Mouse (Mus musculus) CD4-positive helper T cell, adult 2 months (primary cell): ENCODE measurements around the gene Pogz.
A peak's percentile ranks its signal among the peaks of the same experiment; 100 is the strongest.

Experiments used
- DNase-seq: peaks from one replicate; pipeline ENCODE4 v3.0.0-alpha.2; 2012; ENCODE audit warnings: low read depth, missing footprints, low spot score

Pogz gene

DNA sequence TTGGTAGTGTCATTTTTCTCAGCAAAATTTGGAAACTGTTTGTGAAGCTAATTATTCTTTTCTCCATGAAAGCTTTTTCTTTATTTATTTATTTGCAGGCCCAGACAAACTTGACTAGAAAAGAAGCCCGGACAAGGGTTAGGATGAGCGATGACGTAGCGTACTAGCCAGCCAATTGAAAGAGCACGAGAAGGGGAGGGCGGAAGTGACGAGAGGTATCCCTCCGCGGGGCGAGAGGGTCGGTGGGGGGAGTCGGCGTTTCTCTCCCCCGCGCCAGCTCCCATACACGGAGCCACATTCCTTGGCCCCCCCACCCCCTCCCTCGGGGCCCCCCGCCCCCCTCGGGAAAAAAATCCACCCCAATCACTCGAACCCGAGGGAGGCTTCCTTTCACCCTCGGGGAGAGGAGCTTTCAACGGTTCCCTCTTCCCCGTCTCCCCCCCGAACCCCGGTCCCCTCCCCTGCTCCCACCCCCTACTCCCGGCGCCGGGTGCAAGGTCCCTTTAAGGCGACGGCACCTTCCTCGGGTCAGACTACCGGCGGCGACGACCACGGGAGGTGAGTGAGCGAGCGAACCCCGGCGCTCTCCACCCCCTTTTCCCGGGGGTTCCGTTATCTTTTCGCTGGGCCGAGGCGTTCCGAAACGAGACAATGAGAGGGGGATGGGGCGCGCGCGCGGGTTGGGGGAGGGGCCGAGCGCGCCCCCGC, at the start of gene Pogz:
TSS of gene Pogz (plus strand) at position 385 of the 708 bp plus-strand sequence.
- peak; percentile 96 for DNase-seq

DNA sequence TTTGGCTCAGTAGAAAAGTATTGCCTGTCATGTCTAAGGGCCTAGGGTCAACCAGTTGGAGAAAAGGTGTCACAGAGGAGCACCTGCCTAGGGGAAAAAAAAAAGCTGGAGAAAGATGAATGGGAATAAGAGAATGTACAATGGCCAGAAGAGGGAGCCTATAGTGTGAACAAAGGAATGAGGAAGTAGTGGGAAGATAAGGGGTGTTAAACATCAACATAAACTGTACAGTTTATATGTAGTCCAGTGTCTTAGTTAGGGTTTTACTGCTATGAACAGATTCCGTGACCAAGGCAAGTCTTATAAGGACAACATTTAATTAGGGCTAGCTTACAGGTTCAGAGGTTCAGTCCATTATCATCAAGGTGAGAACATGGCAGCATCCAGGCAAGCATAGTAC, 48.3 kb upstream of the Pogz start:
- DNase-seq, result no peak

GRCm38 (mm10) chr3:94789516-94789915, 47.9 kb upstream of the Pogz start:
- DNase-seq, result no peak

- no peak for DNase-seq
These were observed 45.1 kb upstream of the Pogz start for GRCm38 (mm10) chr3:94792258-94792657.

DNA sequence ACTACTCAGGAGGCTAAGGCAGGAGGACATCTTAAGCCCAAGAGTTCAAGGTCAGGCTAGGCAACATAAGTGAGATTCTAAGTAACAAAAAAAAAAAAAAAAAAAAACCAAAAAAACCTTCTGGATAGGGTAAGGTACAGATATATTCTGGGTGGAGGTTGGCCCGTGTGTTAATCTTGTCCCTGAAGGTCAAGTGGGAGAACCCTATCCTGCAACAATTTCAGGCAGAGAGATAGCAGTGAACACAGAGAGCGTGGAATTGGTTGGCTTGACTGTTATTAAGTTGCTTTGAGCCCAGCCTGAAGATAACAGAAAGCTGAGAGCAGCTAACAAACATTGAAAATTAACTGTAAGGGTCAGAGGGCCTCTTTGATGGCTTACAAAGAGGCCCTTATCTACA, 43.7 kb upstream of the Pogz start:
- DNase-seq, result no peak

- no peak for DNase-seq
These were observed 43.0 kb upstream of the Pogz start for GRCm38 (mm10) chr3:94794359-94794758.

- DNase-seq, result no peak
These were observed 41.7 kb upstream of the Pogz start for GRCm38 (mm10) chr3:94795596-94796140.

- DNase-seq, result no peak
These were observed 41.2 kb upstream of the Pogz start for GRCm38 (mm10) chr3:94796181-94796580.

DNA sequence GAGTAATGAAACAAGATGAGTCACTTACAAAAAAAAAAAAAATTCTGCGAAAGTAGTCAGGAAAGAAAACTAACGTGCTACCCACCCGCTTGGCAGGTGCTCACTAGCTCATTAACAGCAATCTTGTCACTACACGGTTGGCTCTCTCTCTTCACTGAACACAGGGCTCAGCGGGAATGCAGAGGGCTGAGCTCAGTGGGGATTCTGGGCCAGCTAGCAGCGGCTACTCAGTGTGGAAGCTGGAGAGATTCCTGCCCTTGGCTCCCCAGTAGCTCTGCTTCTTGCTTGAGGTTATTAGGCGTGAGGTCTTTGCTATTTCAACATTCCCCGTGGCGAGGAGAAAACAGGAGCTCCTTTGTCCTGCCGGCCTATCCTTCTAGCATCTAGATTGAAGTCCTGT, 33.2 kb upstream of the Pogz start:
- no peak for DNase-seq

- DNase-seq, result no peak
These were observed 32.4 kb upstream of the Pogz start for GRCm38 (mm10) chr3:94804976-94805375.

DNA sequence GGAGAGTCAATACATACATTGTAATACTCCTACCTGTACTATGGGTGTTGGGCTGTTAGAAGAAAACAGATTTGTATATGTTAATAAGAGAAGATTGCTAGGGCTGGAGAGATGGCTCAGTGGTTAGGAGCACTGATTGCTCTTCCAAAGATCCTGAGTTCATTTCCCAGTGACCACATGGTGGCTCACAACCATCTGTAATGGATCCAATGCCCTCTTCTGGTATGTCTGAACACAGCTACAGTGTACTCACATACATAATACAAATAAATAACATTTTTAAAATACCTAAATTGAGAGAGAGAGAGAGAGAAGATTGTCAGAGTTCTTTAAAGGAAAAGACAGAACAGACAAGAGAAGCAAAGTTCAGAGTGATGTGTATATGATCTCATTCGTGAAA, 29.1 kb upstream of the Pogz start:
- no peak for DNase-seq

- peak; percentile 19 for DNase-seq
These were observed 25.7 kb upstream of the Pogz start for GRCm38 (mm10) chr3:94811628-94812027.

GRCm38 (mm10) chr3:94813651-94814050, 23.7 kb upstream of the Pogz start:
- no peak for DNase-seq

- DNase-seq, result no peak
These were observed 23.3 kb upstream of the Pogz start for GRCm38 (mm10) chr3:94814063-94814462.

DNA sequence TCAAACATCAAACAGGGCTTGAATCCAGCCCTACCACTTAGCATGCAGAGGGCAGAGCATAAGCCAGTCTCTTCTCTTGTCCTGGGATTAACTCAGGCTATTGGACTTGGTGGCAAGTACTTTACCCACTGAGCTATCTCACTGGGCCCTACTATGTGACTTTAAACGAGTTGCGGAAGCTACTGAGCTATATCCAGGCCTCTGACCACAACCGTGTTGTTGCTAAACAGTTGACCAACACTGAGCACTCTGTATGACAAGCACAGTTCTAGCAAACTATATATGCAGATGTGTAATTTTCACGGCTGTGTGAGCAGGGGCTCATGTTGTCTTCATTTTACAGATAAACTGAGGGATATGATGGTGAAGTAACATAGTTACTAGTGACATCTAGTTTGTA, 22.7 kb upstream of the Pogz start:
- DNase-seq, result no peak

DNA sequence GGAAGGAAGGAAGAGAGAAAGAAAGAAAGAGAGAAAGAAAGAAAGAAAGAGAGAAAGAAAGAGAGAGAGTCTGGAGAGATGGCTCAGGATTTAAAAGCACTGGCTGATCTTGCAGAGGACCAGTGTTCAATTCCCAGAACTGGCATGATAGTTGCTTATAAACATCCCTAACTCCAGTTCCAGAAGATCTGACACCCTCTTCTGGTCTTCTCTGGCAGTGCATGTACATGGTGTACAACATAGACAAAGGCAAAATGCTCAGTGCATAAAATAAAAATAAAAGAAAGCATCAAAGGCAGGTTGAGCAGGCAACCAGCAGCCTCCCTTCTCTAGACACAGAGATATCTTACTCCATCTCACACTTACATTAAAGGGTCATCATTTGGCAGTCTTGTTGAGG, 21.8 kb upstream of the Pogz start:
- DNase-seq, result no peak

- no peak for DNase-seq
These were observed 19.6 kb upstream of the Pogz start for GRCm38 (mm10) chr3:94817731-94818130.

DNA sequence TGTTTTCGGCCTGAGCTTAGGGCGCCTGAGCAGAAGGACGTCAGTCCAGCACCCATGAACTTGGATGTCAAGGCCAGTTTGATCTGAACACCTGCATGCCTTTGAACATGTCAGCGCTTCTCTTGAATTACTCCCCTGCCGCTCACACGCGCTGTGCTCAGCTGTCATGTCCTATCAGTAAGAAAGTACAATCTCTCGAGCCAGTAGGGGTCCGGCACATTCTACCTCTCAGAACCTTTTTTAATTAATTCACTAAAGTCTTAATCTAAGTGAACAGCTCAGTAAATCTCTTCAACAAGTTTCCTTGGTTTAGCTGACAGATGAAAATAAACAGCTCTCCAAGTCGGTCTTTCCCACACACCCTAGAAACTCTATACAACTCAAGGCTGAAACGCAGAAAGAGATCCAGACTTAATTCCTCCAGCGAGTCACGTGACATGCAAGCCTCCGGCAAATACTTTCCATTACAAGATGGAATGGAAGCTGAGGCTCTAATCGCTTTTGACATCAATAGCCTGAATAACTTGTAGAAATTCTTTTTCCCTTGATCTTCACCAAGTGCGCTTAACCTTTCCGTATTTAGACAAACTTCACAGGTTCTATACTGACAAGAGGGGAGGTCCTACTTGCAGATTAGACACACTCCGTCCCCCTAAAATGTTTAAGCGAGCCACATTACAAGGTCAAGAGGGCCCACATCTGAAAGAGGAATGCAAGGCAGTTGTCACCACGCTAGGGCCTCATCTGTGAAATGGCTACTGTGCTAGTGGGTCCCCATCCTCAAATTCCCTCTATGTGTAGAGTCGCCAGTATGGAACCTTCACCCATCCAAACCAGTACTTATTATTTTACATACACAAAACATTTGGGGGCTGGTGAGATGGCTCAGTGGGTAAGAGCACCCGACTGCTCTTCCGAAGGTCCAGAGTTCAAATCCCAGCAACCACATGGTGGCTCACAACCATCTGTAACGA, 17.6 kb upstream of the Pogz start:
- no peak for DNase-seq

- DNase-seq, result no peak
These were observed 16.2 kb upstream of the Pogz start for GRCm38 (mm10) chr3:94821008-94821638.

DNA sequence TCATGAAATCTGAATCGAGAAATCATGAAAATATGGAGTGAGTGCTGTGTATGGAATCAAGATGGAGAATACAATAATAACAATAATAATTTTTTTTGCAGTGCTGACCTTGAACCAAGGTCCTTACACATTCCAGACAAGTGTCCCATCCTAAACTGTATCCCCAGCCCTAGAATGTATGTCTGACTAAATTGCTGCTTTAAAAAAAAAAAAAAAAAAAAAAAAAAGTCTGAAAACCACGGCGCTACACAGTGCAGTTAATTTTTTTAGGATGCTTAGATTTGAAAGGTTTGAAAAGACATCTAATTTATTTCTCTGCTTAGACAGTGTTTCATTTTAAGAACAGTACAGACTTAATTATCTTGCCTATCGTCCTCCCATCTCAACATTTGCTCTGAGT, 15.3 kb upstream of the Pogz start:
- DNase-seq, result no peak

- DNase-seq, result no peak
These were observed 13.3 kb upstream of the Pogz start for GRCm38 (mm10) chr3:94824110-94824509.

DNA sequence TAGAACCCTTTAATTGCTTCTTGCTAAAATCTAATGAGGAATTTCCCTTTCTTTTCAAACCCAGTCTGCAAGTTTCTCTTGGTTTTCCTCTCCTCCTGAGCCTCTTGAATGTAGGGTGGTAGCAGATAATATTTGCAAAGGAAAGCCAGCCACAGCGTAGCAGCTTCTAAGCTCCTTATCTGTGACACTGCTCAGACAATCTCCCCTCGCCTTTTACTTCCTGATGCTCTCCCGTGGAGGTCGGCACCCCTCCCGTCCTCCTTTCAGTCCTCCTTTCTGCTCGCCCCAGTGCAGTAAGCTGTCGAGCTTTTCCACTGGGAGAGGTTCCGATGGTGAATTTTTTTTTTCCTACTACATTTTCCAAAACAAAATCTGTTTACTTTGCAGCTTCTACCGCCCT, 5.3 kb upstream of the Pogz start:
- DNase-seq, result no peak
